Mouse (Mus musculus) testis, postnatal 14 days (tissue): Measurements from ENCODE around the gene Stxbp5l.
"Not testable (repeated sequence)": the region's sequence is repeated elsewhere in the genome, so short reads cannot be mapped to it uniquely, and the experiment has no call there.

ENCODE experiments used
- DNase-seq: peaks from one replicate; pipeline ENCODE4 v3.0.0; 2021; ENCODE audit warnings: low spot score

Gene Stxbp5l

DNA sequence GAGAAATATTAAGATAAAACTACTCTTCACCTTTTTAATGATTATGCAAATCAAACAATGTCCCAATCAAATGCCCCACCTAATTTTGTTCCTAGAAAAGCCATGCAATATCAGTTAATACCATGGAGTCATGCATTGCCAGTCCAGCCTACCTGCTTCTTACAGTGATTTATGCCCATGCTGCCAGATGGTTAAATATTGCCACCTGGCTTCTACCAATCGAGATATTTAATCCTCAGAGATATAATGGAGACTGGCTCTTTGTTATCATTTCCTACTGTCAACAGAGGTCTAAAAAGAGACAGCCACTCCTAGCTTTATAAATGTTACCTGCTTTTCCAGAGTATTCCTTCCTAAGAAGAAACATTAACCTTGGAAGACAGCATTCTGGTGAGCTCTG, 104.6 kb downstream of the Stxbp5l start:
- DNase-seq, result no peak

DNA sequence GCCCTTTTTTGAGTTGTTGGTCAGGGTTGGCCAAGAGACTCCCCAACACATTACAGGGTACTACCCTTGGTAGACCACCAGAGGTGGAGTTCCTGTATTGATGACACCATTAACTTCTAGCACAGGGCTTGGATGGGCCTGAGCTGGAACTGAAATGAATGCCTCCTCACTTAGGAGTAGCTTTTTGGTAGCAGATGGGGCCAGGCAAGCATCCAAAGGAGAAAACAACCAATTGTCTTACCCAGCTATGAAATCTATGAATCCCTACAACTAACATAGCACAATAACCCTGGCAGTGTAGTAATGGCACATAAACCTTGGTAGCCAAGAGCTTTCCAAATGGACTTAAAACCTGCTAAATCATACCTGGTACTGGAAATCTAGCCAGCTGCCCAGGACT, 111.1 kb downstream of the Stxbp5l start:
- DNase-seq, result no peak

DNA sequence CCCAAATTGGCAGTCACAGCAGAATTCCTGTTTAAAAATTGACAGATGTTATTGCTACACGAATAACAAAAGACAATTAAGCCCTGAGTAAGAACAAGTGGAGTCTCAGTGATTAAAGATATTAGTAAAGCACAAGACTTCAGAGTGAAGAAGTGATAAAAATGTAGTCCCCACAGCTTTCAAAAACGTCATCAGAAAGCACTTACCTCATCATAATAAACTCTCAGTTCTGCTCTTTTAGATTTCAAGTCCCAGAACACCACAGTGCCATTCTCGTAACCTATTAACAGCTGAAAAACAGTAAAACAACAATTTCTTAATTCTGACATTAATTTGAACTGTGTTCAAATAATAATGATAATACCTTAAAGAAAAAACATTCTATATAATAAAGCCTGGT, 123.1 kb downstream of the Stxbp5l start:
- DNase-seq, result no peak

DNA sequence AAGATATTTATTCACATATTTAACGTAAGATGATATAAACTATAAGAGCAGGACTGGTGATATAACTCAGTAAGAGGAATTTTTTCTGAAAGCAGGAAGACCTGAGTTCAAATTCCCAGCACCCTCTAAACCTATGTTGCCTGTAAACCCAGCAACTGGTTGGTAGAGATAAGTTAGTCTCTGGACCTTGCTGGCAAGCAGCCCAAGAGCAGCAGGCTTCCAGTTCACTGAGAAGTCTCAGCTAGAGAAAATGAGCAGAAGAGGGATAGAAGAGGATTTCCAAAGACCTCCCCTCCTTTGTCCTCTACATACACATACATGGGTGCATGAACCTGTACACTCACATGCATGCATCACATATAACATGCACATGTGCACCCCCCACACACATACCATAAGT, 165.6 kb downstream of the Stxbp5l start:
- no peak for DNase-seq

DNA sequence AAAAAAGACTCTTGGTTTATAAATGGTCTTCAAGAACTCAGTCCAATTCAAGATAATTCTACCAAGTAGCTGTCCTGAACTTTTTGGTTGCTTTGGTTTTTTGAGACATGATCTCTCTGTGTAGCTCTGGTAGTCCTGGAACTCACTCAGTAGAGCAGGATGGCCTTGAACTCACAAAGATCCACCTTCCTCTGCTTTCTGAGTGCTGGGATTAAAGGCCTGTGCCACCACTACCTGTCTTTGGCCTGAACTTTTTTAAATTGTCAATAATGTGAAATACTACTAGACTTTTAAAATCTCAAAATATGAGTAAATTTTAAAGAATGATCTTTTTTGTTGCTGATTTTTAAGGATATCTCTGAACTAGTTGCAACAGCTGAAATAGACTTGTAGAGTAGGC, 176.0 kb downstream of the Stxbp5l start:
- DNase-seq, result no peak

DNA sequence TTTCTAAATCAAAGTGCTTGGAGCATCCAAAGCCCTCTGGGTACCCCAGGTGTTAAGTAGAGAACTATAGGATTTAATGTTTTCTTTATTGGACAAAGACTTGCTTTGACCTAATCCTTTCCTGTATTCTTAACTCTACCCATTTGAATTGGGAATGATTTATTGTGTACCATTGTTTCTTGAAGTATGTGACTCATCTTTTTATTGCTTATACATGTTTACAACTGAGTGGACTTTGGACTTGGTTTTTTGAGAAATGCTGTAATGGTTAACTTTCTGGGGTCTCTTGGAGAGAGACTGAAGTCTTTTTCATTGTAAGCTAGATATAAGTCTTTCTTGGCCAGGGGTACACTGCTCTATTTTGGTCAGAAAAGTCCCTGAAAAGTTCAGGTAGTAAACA, 190.6 kb downstream of the Stxbp5l start:
- DNase-seq, result no peak

DNA sequence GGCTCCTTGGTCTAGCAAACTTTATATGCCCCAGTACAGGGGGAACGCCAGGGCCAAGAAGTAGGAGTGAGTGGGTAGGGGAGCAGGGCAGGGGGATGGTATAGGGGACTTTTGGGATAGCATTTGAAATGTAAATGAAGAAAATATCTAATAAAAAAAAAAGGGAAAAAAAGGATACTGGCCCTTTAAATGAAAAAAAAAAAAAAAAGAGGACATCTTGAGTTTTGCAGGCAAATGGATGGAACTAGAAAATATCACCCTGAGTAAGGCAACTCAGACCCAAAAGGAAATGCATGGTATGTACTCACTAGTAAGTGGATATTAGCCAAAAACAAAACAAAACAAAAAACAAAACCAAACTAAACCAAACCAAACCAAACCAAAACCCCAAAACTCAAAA, 259.6 kb downstream of the Stxbp5l start:
- not testable (repeated sequence) for DNase-seq

DNA sequence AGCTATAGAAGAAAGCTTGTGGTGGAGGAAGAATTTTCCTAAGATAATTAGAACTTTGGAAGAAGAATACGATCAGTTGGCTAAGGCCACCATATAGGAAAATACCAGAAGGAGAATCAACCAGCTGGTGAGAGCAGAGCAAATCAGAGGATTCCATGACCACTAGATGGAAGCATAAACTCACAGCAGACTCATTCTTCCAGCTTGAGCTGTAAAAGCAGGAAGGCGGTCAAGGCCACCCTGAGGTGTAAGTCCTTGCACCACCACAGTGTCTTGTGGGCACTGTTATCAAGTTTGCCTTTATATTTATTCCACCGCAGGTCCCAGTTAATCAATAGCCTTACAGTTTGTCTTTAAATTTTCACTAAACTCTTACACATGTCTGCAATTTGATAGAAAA, 275.5 kb downstream of the Stxbp5l start:
- DNase-seq, result peak; percentile 17

DNA sequence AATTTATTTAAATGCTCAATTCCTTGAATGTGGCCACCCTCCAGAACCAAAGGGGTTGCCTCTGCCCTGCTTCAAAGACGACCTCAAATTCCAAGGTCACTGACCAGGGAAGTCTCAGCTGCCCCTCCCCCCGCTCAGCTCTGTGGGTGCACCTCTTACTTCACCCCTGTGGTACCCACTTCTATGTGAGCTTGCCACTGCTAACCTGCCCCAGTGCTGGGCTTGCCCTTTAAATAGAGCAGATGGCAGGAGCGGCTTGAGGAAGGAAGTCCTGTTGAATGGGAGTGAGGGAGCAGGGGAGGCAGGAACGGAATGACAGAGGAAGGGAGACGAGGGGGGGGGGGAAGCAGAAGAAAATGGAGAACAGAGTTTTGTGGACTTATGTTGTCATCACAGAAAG, 276.0 kb downstream of the Stxbp5l start:
- DNase-seq, result no peak

DNA sequence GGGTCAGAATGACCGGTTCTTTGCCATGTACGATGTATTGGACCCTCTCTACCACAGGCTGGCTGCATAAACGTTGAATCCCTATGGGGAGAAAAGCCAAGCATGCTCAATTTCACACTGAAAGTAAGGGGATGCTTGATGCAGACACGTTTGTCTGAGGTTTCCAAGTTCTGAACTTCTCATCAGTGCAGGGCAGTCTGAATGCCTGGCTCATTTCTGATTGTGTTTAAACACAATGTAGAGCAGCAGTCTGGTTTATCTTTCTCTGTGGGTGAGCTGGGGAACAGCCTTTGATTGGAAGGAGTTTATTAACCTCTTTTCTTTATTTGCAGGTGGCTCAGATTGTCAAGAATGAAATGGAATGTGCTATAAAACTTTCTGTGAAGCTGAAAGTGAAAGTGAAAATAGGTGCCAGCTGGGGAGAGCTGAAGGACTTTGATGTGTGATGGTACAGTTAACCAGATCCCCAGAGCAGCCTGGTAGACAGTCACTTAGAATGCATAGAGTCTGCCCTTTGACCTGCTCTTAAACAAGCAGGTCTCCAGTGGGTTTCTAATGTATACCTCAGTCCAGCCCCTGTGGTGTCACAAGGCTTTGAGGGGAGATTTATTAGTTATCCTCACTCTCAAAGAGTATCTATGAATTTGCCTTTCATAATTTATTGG, 290.5 kb downstream of the Stxbp5l start:
- DNase-seq, result no peak

DNA sequence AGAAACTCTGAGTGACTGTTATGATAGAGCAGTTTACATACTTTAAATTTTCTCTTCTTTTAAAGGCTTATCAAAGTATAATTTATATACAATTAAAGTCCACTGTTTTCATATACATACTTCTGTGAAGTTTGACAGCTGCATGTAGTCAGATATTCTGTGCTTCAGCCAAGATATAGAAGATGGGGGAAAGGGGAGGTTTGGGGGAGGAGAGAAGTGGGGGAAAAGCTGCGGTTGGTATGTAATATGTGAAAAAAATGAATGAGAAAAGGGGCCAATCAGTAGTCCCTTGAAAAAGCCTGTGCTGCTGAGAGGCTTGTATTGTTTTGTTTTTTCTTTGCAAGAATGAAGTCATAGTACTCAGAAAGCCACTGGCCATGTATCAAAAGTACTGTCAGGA, 295.1 kb downstream of the Stxbp5l start:
- no peak for DNase-seq

DNA sequence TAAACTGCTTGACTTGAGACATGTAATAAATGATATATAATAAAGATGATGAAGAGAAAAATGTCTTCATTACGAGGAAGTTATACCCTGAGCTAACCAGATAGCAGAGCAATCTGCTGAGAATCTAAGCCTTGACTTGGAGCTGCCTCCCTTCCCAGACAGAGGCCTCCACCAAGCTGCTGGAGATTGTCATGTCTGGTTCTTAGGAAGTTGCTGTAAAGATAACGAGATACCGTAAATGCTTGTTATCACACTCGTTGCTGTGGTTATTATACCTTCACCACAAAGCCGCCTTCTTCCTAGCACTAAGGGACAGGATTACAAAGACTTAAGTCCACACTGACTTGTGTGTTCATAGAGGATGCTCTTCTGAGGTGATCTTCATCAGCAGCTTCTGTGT, 312.4 kb downstream of the Stxbp5l start:
- DNase-seq, result no peak
